Mouse (Mus musculus) CD4-positive, CD25-positive, alpha-beta regulatory T cell, adult 4 months (primary cell): ENCODE measurements around the gene Pum2. TPM values are rescaled to one million over a fixed set of nuclear protein-coding genes. Genes with fewer than 3 reads are reported as not detected.

Experiments
- ATAC-seq: one replicate; pipeline ENCODE4 v1.8.0; 2017
- polyA plus RNA-seq, 2 experiments: library from polyadenylated mRNA; unstranded; fragments of 100-300 nt; shearing (Covaris generic); gene quantifications; one replicate each; pipeline ENCODE4 v1.2.1; 2017

The Pum2 gene
- polyA plus RNA-seq, 2 experiments from 2014 or later, result 66.0 to 67.0 TPM

DNA sequence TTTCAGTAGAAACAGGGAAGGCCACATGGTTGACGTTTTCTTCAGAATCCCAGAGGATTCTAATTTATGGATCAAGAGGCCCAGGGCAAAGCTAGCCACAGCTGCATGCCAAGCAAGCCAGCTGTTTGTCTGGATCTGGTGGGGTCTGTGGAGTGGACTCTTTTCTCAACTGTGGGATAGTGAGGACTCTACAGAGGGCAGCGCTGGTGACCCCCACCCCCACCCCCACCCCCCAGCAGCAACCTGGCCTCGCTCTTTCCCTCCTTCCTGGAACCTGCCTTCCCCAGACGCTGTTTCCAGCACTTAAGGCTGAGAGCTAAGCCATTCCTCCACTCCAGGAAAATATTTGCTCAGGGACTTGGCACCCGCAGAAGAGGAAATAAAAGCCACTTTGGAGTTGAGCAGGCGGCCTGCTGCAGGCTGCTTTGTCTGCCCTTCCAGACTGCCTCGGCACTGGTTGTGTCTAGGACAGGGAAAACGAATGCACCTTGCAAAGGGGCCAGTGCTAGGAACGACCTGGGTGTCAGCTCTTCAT lies 124.6 kb downstream of the Pum2 start:
- ATAC-seq, result no peak

Other genes with a start within 250 kb of the Pum2 start
- gene Rhob, start 174.1 kb upstream of the Pum2 start, polyA plus RNA-seq, result 1 to 10 TPM in 1 of 2 experiments, under 1 TPM in 1; 0.76 to 1.0 TPM
- gene Slc7a15, start 75.1 kb upstream of the Pum2 start, polyA plus RNA-seq, result not detected
- gene Sdc1, start 97.2 kb downstream of the Pum2 start, polyA plus RNA-seq, result under 1 TPM; 0.42 to 0.46 TPM
- 100 to 1,000 TPM; 127 to 169 TPM for gene Laptm4a, start 247.5 kb downstream of the Pum2 start, polyA plus RNA-seq